Mouse (Mus musculus) adrenal gland, adult 8-10 months (tissue): ENCODE measurements around the gene Atf5. TPM values are rescaled to one million over a fixed set of nuclear protein-coding genes. Genes with fewer than 3 reads are reported as not detected.

ENCODE experiments used
- DNase-seq: peaks from one replicate; pipeline ENCODE4 v3.0.0; 2022
- total RNA-seq, 4 experiments: library from RNA; stranded (reverse); gene quantifications; 2 replicates each; pipeline ENCODE4 v1.2.4; 2022

Gene Atf5
- 100 to 1,000 TPM in 1 of 4 experiments, 10 to 100 TPM in 3; 76.2 to 108 (median 82.7) TPM for total RNA-seq

DNA sequence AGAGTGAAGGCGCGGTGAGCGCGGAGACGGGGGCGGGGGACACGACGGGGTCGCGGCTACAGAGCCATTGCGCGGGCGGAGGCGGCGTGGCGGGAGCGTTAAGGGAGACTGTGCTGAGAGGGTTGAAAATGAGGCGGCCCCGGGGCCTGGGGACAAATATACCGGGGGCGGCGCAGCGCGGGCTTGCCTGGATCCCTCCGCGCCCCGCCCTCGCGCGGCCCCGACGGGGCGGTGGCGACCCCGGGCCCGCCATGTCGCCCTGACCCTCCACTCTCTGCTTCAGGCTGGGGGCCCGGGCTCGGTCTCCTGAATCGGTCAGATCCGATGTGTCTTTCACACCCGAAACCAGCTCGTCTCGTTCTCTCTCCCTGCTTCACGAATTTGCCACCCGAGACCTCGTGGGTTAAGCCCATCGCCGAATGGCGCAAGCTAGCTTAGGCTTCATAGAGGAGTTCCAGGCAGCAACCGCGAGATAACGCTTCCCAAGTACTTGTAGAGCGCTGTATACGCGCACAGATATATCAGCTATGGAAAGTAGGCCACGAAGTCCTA lies at the start of gene Atf5:
Atf5 (minus strand) TSS at position 189 of the 552 bp plus-strand sequence.
- DNase-seq = no peak

DNA sequence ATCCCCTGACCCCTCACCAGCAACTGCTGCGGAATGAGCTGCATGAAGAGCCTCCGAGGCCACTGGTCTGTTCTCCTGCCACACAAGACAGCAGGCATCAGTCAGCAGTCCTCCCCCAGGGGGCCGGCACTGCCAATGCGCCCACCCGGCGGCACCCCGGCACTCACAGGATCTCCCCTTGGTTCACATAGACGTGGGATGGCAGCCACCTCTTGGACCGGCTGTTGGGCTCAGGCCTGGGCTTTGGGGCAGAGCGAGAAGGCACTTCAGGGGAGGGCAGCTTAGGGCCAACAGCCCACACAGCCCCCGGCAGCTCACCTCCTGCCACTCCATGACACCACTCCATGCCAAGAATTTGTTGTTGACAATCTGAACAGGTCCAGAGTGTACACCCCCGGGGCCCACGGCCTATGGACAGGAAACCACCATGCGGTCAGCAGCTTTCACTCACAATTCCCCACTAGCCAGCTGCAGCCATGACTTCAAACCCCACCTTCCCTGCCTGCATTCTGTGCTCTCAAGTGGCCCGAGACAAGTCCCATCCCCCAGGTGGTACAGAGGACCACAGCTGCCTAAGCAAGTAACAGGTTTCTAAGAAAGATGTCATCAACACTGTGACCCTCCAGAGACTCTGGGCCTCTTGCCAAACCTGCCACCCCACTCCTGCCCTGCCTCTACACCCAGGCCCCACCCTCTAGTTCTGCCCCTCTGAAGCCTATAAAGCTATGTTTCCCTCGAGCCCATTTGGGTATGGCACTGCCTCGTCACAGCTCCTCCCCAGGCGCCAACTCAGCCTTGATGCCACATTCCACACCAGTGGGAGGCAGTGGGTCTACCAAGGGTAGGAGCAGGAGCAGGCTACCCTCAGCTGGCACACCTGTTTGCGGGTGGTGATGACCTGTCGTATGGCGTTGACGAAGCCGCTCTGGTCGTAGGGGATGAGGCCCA lies 48.4 kb upstream of the Atf5 start:
- DNase-seq = peak; percentile 45

GRCm38 (mm10) chr7:44863982-44864494 lies 47.6 kb upstream of the Atf5 start:
- DNase-seq = no peak

DNA sequence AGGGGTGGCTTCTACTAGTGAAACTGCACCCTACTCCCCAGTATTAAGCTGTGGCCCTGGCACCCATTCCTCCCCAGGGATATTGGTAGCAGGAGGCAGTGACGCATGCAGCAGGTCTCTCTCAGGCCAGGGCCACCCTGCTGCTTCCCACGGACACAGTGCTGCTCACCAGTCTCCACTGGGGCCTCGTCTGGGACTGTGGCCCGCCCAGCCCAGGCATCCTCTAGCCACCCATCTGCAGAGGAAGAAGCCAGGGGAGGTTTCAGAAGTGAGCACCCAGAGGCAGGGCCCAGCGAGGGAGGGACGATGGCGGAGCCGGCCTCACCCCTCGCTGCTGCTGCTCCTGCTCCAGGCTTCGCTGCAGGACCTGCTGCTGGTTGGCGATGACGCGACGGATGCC lies 46.8 kb upstream of the Atf5 start:
- no peak for DNase-seq

GRCm38 (mm10) chr7:44862434-44862833 lies 46.0 kb upstream of the Atf5 start:
- no peak for DNase-seq

- no peak for DNase-seq
Measured at GRCm38 (mm10) chr7:44861429-44861816, 45.0 kb upstream of the Atf5 start.

GRCm38 (mm10) chr7:44860576-44861428 lies 44.3 kb upstream of the Atf5 start:
- DNase-seq = no peak

GRCm38 (mm10) chr7:44859896-44860295 lies 43.4 kb upstream of the Atf5 start:
- DNase-seq = no peak

DNA sequence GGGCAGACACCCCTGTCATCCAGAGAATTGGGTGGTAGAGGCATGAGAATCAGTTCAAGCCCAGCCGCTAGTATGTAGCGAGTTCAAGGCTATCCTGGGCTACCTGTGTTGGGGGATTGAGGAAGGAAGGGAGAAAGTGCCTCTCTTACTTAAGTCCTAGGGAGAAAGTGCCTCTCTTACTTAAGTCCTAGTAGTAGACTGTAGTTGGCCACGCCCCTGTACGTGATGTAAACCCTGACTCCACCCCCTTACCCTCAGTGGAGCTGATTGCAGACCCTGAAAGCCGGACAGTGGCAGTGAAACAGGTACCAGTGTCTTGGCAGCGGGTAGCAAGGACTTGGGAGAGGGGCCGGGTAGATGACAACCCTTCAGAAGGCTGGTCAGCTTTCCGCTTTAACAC lies 41.4 kb upstream of the Atf5 start:
- DNase-seq = no peak

DNA sequence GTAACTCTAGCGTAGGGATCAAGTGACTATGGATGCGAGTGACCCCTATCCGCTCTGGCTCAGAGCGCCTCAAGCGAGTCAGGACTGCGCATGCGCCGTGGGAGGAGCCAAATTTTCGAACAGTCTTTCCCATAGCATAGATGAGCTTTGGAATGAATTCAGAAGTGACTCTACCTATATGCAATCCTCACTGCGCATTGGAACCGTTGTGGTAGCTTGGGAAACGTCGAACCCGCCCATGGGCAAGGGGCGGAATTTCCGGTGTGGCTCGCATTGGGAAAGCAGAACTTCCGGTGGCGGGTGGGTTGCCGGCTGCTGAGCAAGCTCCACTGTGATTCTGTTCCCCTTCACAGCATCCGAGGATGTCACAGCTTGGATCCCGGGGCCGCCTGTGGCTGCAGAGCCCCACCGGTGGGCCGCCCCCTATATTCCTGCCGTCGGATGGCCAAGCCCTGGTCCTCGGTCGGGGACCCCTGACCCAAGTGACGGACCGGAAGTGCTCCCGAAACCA lies 40.6 kb upstream of the Atf5 start, which contains the start of gene Pnkp:
Pnkp (plus strand) TSS at position 98 of the 511 bp plus-strand sequence.
- peak; percentile 82 for DNase-seq

- DNase-seq = no peak
Measured at GRCm38 (mm10) chr7:44856265-44856916, 39.9 kb upstream of the Atf5 start.

DNA sequence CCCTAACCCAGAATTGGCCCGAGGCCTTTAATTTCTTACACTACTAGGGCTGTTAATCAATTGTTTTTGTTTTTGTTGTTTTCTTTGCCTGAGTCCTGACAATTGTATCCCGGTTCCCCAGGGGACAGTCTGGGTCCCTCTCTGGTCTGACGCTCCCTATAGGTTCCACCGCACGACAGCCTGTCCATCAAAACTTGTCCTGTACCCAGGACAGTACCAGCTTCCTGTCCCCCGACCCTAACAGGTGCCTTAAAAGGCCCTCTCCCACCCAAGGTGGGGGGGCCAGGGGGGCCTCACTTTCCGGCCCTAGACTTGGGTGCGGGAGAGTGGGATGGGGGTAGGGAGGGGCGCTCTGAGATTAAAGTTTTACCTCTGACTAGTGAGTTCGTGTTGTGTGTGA lies 38.6 kb upstream of the Atf5 start:
- DNase-seq = no peak

DNA sequence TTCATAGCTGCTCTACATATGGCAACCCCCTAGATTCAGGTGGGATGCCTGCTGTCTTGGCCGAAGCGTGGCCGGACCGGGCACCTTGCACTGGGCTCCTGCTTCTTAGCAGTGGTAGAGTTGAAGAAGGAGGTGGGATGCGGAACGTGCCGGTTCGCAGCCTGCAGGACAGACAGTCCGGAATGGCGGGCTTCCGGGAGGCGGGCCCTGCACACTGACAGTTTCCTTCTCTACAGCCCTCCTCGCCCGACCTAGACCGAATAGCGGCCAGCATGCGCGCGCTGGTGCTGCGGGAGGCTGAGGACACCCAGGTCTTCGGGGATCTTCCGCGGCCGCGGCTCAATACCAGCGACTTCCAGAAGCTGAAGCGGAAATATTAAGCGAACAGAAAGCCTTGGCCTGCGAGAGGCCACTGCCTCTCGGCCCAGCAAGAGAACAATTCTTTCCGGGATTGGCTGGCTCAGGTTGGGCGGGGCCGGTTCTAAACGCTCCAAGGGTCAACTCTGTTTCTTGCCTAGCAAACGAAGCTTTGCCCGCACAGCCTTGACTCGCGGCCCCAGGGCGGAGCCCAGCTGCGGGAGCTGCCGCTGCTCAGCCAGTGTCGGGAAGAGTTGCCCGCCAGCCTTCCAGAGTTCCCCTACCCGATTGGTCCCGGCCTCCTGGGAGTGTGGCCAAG lies 38.0 kb upstream of the Atf5 start:
- DNase-seq = peak; percentile 95

DNA sequence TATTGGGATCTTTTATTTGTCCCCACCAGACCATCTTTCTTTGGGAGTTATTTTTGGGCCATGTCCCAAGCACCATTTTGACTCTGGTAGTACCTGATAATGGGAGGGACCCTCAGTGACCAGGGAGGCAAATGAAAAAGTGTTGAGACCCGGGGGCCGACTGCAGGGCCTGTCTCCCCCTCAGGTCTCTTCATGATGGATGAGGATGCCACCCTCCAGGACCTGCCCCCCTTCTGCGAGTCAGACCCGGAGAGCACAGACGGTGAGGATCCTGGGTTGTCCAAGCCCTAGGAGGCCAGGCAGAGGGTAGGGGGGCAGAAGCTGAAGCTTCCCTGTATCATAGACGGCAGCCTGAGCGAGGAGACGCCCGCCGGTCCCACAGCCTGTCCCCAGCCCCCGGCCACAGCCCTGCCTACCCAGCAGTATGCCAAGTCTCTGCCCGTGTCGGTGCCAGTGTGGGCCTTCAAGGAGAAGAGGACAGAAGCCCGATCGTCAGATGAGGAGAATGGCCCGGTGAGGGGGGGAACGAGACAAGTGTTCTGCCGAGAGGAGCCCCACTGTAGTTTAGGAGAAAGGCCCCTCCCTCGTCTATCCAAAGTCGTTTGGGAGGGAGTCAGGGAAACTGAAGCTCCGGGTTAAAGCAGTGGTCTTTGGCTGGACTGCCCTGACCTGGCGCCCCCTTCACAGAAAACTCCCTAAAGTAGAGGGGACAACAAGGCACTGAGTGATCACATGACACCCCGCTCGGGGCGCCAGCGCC lies 37.3 kb upstream of the Atf5 start:
- DNase-seq = no peak

DNA sequence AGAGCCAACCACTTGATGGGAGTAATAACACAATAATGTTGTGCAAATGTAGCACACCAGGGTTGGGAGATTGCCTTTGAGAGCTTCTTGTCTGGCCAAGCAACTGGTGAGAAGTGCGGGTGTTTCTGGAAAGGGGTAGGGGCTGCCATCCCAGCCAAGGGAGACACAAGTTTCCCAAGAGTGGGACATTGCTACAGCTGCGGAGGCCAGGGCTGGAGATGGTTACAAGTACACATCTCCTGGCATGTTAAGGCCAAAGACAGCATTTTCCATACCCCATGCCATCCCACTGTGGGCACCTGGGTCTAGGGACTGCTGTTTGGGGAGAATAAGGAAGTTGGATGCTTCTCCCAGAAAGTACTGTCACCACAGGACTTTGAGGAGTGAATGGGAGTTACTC lies 36.6 kb upstream of the Atf5 start:
- no peak for DNase-seq

- no peak for DNase-seq
Measured at GRCm38 (mm10) chr7:44852259-44853027, 36.0 kb upstream of the Atf5 start.

- no peak for DNase-seq
Measured at GRCm38 (mm10) chr7:44851625-44852234, 35.3 kb upstream of the Atf5 start.

DNA sequence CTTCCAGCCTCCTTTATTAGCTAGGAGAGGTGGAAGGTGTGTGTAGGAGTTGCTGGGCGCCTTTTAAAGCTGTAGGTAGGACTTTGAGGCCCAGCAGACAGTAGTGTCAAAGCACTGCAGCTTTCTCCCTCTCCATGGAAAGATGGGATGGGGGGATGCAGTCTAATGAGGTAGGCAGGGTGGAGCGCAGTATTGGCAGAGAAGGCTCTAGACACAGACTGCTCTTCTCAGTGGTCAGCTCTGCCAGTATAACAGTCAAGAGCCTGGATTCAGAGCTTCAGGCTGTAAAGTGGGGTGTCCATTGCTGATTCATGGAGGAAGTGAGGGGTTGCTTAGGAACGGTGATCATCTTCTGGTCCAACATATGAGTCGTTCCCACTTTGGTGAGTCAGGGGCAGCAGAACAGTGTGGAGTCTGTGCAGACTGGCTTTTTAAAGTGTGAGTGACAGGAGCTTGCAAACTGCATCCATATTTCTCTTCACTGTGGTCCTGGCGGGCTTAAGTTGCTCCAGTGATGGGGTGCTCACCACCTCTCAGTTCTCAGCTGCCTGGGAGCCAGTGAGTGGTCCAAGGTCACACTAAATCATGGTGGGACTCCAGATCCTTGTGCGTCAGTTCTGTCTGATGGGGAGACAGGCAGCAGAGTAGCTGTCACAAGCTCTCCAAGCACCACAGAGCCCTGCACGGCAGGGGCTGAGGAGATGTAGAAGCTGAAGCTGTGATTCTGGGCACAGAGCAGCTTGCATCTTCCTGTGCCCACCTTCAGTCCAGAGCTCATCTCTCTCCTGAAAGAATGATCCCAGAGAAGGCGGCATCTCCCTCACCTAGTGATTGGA lies 34.5 kb upstream of the Atf5 start:
- no peak for DNase-seq
